Mouse (Mus musculus) MEL (cell line): Measurements from ENCODE around the gene Mgll.

Experiments used
- CTCF ChIP-seq, 3 experiments: IDR thresholded peaks in 2 of 3; conservative IDR thresholded peaks in 1 of 3; 2 replicates each; pipeline ENCODE4 v1.5.1; 2011 to 2012; ENCODE audit warnings: low read length in 3 of 3, low read depth in 2 of 3, mild to moderate bottlenecking in 2 of 3, improper control_type of control experiment in 1 of 3, inconsistent platforms in 1 of 3, mixed read lengths in 1 of 3, moderate library complexity in 1 of 3; ENCODE audit not compliant: control insufficient read depth in 1 of 3, insufficient read depth in 1 of 3, poor library complexity in 1 of 3, severe bottlenecking in 1 of 3
- ELF1 ChIP-seq: IDR thresholded peaks from 2 replicates; pipeline ENCODE4 v1.6.1; 2014; ENCODE audit warnings: low read depth, mild to moderate bottlenecking, inconsistent platforms, low read length, improper control_type of control experiment, moderate library complexity
- EP300 ChIP-seq, 2 experiments: IDR thresholded peaks; 2 replicates each; pipeline ENCODE4 v1.6.1; 2011; ENCODE audit warnings: improper control_type of control experiment in 2 of 2, low read length in 2 of 2, low read depth in 1 of 2, mild to moderate bottlenecking in 1 of 2
- MAX ChIP-seq: IDR thresholded peaks from 2 replicates; pipeline ENCODE4 v1.6.1; 2011; ENCODE audit warnings: low read length, improper control_type of control experiment
- MEF2A ChIP-seq: IDR thresholded peaks from 2 replicates; pipeline ENCODE4 v1.6.1; 2014; ENCODE audit warnings: low read depth, mild to moderate bottlenecking, inconsistent platforms, low read length, improper control_type of control experiment; ENCODE audit not compliant: poor library complexity, insufficient replicate concordance, severe bottlenecking; ENCODE audit errors: extremely low read depth
- POLR2A ChIP-seq, 2 experiments: IDR thresholded peaks; 2 replicates each; pipeline ENCODE4 v1.6.1; 2011 to 2012; ENCODE audit warnings: low read length in 2 of 2, mild to moderate bottlenecking in 2 of 2, control low read depth in 1 of 2, improper control_type of control experiment in 1 of 2, low read depth in 1 of 2, moderate library complexity in 1 of 2; ENCODE audit not compliant: control insufficient read depth in 1 of 2, insufficient read depth in 1 of 2, poor library complexity in 1 of 2
- TBP ChIP-seq: IDR thresholded peaks from 2 replicates; pipeline ENCODE4 v1.8.0; 2011; ENCODE audit warnings: low read depth, low read length, improper control_type of control experiment
- UBTF ChIP-seq: IDR thresholded peaks from 2 replicates; pipeline ENCODE4 v1.6.1; 2012; ENCODE audit warnings: low read depth, mild to moderate bottlenecking, inconsistent platforms, low read length, improper control_type of control experiment, moderate library complexity, borderline replicate concordance; ENCODE audit not compliant: insufficient read depth
- ZC3H11A ChIP-seq: IDR thresholded peaks from 2 replicates; pipeline ENCODE4 v1.6.1; 2012; ENCODE audit warnings: low read depth, mild to moderate bottlenecking, inconsistent platforms, low read length, improper control_type of control experiment

- TF ChIP-seq CTCF (IDR thresholded peaks at IDR 0.05 in 2 of 3, conservative IDR thresholded peaks at IDR 0.05 in 1 of 3; ENCODE audit: control insufficient read depth in 1 of 3, insufficient read depth in 1 of 3, low read depth in 2 of 3, low read length in 3 of 3, poor library complexity in 1 of 3, severe bottlenecking in 1 of 3): no peak
- TF ChIP-seq UBTF: no peak
- no peak for TF ChIP-seq POLR2A (IDR thresholded peaks at IDR 0.05; ENCODE audit: control insufficient read depth in 1 of 2, insufficient read depth in 1 of 2, low read depth in 1 of 2, low read length in 2 of 2, poor library complexity in 1 of 2)
- TF ChIP-seq ELF1: no peak
- TF ChIP-seq EP300 (IDR thresholded peaks at IDR 0.05; ENCODE audit: low read depth in 1 of 2, low read length in 2 of 2): no peak
- TF ChIP-seq MEF2A: no peak
- TF ChIP-seq MAX: no peak
- TF ChIP-seq ZC3H11A: no peak
- no peak for TF ChIP-seq TBP
These were observed 60.5 kb downstream of the Mgll start for GRCm38 (mm10) chr6:88784691-88785173.
